Mouse (Mus musculus): ENCODE results near the gene Ccdc27.

GRCm38 (mm10) chr4:154045837-154046236 is 3.4 kb upstream of the Ccdc27 start:
- TF ChIP-seq CTCF (IDR thresholded peaks at IDR 0.05) (peak; percentile 22; the same call in 1 of the 2 replicates), EP300 (IDR thresholded peaks at IDR 0.05; ENCODE audit: insufficient read depth, low read depth, low read length) (no peak)

Data from heart, adult 2 months (tissue).